Mouse (Mus musculus) erythroblast, embryonic 14.5 days (primary cell): ENCODE data around the gene Ggt1.

Experiments used
- GATA1 ChIP-seq: IDR thresholded peaks from 2 replicates; pipeline ENCODE4 v1.6.1; 2012; ENCODE audit warnings: low read length, inconsistent platforms, mixed read lengths
- TAL1 ChIP-seq: IDR thresholded peaks from 3 replicates; pipeline ENCODE4 v1.6.1; 2012; ENCODE audit warnings: low read length, inconsistent platforms, mixed read lengths

DNA sequence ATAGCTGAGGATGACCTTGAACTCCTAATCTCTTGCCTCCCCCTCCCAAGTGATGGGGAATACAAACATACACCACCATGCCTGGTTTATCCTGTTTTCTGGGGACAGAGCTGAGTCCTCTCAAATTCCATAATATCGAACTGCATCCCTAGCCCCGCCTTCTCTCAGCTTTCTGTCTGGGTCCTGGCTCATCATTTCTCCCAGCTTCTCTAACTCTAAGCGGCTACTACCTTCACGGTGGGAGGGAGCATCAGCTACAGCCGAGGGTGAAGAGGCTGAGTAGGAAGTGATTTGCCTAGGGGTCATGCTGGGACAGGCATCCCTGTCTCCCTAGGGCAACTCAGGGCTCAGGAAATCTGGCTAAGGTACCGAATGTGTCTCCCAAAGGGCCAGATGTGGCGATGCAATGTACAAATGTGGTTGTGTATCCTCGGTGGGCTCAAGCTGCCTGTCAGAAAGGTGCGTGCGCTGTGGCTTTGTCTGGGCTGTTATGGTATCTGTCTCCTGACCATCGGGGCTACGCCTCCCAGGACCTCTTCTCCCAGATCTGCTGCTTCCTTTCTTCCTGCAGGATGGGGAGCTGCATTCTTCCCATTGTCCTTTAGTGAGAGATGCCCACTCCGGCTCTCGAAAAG, 2.2 kb upstream of the Ggt1 start:
- no peak for TF ChIP-seq GATA1
- no peak for TF ChIP-seq TAL1
